Comparison of ENCODE assay signal across 11 mouse cellular contexts in genomic region chr14:15410686-15411534, GRCm38 (mm10). TPM values are rescaled to one million over a fixed set of nuclear protein-coding genes. Genes with fewer than 3 reads are reported as not detected.
DNase-seq lines count a peak whose midpoint lies in the region; ATAC-seq and TF ChIP-seq lines count a peak whose summit lies in the region.
"Had no signal": no experiment of that assay in that cellular context is flagged by ENCODE, and none has a peak within 500 bp of the region (broad histone marks: within the 10 kb centered on the region; RNA-seq: fewer than 3 reads in every experiment).

No protein-coding gene starts in this region.

- peak; percentile 65; the same call in 1 of the 2 replicates for ATAC-seq in forebrain, embryonic 14.5 days
- no peak for ATAC-seq in kidney, embryonic 16.5 days (ENCODE audit: low FRiP score, low TSS enrichment)
- no peak for ATAC-seq in granulocyte monocyte progenitor cell, adult 5-6 weeks (replicated peaks; ENCODE audit: poor library complexity, severe bottlenecking)
- ATAC-seq: lung, postnatal 0 days had no signal

- peak; percentile 16 for DNase-seq in forebrain, embryonic 14.5 days (ENCODE audit: low spot score)
- no peak for DNase-seq in forebrain, embryonic 10.5 days (ENCODE audit: extremely low spot score, low spot score)
- DNase-seq in ES-CJ7 (ENCODE audit: low read depth, low spot score) = peak; percentile 3
- DNase-seq in left cerebral cortex, adult 9 months (ENCODE audit: low spot score in 2 of 2) = peak; percentile 49 to 83
- no peak for DNase-seq in kidney, postnatal 14 days
- DNase-seq: kidney, postnatal 4 days had no signal

- no peak overlapping the region for H3K4me3 ChIP-seq in forebrain, embryonic 14.5 days (ENCODE audit: low read depth, low read length)
- H3K4me3 ChIP-seq in forebrain, embryonic 10.5 days = no peak overlapping the region
- no peak overlapping the region for H3K4me3 ChIP-seq in cortical plate, adult 2 months (ENCODE audit: insufficient read depth, low read length)
- no peak overlapping the region for H3K4me3 ChIP-seq in kidney, embryonic 16.5 days (ENCODE audit: low read length)

- H3K36me3 ChIP-seq in forebrain, embryonic 14.5 days (ENCODE audit: control insufficient read depth, insufficient read depth, low read length) = no peaks in the 10 kb centered on the region
- H3K36me3 ChIP-seq in forebrain, embryonic 10.5 days (replicated peaks) = no peaks in the 10 kb centered on the region
- no peaks in the 10 kb centered on the region for H3K36me3 ChIP-seq in kidney, embryonic 16.5 days (ENCODE audit: insufficient read depth, low read length)

- H3K4me1 ChIP-seq in forebrain, embryonic 14.5 days (ENCODE audit: control insufficient read depth, insufficient read depth, low read length) = no peaks in the 10 kb centered on the region
- no peaks in the 10 kb centered on the region for H3K4me1 ChIP-seq in forebrain, embryonic 10.5 days
- H3K4me1 ChIP-seq in cortical plate, adult 2 months (ENCODE audit: control insufficient read depth, insufficient read depth, low read length) = peaks cover 7% of the 10 kb centered on the region; the same call in 1 of the 2 replicates
- H3K4me1 ChIP-seq in kidney, embryonic 16.5 days (ENCODE audit: insufficient read depth, low read length) = no peaks in the 10 kb centered on the region

- peak; percentile 32; the same call in 1 of the 2 replicates for TF ChIP-seq CTCF in cortical plate, adult 2 months (IDR thresholded peaks at IDR 0.05; ENCODE audit: extremely low read depth, insufficient read depth, low read length)

- no peak overlapping the region for H3K9ac ChIP-seq in forebrain, embryonic 14.5 days (ENCODE audit: low read length)
- H3K9ac ChIP-seq in kidney, embryonic 16.5 days (replicated peaks; ENCODE audit: low read length) = no peak overlapping the region

- WGBS in forebrain, embryonic 14.5 days = 73% methylated on average over 8 of the region's 8 CpGs
- WGBS in forebrain, embryonic 10.5 days = 82% methylated on average over 8 of the region's 8 CpGs
- WGBS in kidney, embryonic 16.5 days = 78% methylated on average over 8 of the region's 8 CpGs

- H3K27me3 ChIP-seq in forebrain, embryonic 14.5 days (replicated peaks; ENCODE audit: control insufficient read depth, insufficient read depth, low read length) = no peaks in the 10 kb centered on the region
- H3K27me3 ChIP-seq in forebrain, embryonic 10.5 days (ENCODE audit: poor library complexity, severe bottlenecking) = no peaks in the 10 kb centered on the region
- no peaks in the 10 kb centered on the region for H3K27me3 ChIP-seq in kidney, embryonic 16.5 days (ENCODE audit: insufficient read depth, low read length)

- H3K4me2 ChIP-seq in forebrain, embryonic 14.5 days (ENCODE audit: low read length) = no peak overlapping the region
- no peak overlapping the region for H3K4me2 ChIP-seq in kidney, embryonic 16.5 days (replicated peaks; ENCODE audit: low read depth, low read length)

- TF ChIP-seq POLR2A in cortical plate, adult 2 months (IDR thresholded peaks at IDR 0.05; ENCODE audit: extremely low read depth, insufficient read depth, low read length) = no peak

- no peaks in the 10 kb centered on the region for H3K9me3 ChIP-seq in forebrain, embryonic 14.5 days (replicated peaks; ENCODE audit: control insufficient read depth, low read length)
- H3K9me3 ChIP-seq in forebrain, embryonic 10.5 days = no peaks in the 10 kb centered on the region
- no peaks in the 10 kb centered on the region for H3K9me3 ChIP-seq in kidney, embryonic 16.5 days (ENCODE audit: low read length)

- no peak overlapping the region for H3K27ac ChIP-seq in forebrain, embryonic 14.5 days (ENCODE audit: low read depth, low read length)
- no peak overlapping the region for H3K27ac ChIP-seq in forebrain, embryonic 10.5 days
- peak overlapping the region; percentile 27; the same call in 1 of the 2 replicates for H3K27ac ChIP-seq in cortical plate, adult 2 months (ENCODE audit: insufficient read depth, low read length)
- H3K27ac ChIP-seq in kidney, embryonic 16.5 days (ENCODE audit: low read length) = no peak overlapping the region

RNA-seq across cellular contexts. Expression of gene Lrrc3b, which starts 27.9 kb away (rescaled TPM):
- 5.5 and 7.7 TPM in 2 replicates for polyA plus RNA-seq in forebrain, embryonic 14.5 days (2014; fragmentation: Nextera tagmentation; extraction: Ambion mirVana)
- 0.92 and 1.7 TPM in 2 replicates for polyA plus RNA-seq in forebrain, embryonic 10.5 days (2016; fragmentation: Nextera tagmentation; extraction: Ambion mirVana)
- polyA plus RNA-seq in cortical plate, adult 2 months (2012; rRNA removed) = 21.2 and 21.3 TPM in 2 replicates
- polyA plus RNA-seq in kidney, embryonic 16.5 days (2015; fragmentation: Nextera tagmentation; extraction: Ambion mirVana) = 4.7 and 5.3 TPM in 2 replicates
- total RNA-seq in granulocyte monocyte progenitor cell, adult 5-6 weeks (2014; fragmentation: Nextera tagmentation) = not detected in 2 replicates
- total RNA-seq in granulocyte monocyte progenitor cell, adult 5-6 weeks (2017) = not detected in 2 replicates
- total RNA-seq: hematopoietic stem cell, adult 5-6 weeks had no signal

Comparison
In these comparisons a context has a peak if more than half of its experiments do, and no peak if none do; other contexts are left out.
1. DNase-seq: peak in forebrain, embryonic 14.5 days (single experiment), ES-CJ7 (single experiment) and left cerebral cortex, adult 9 months (2 of 2); none in forebrain, embryonic 10.5 days (single experiment) and kidney, postnatal 14 days (single experiment).